17 mouse cellular contexts compared by ENCODE assay signal in genomic region chr8:107457725-107458124, GRCm38 (mm10). TPM values are rescaled to one million over a fixed set of nuclear protein-coding genes. Genes with fewer than 3 reads are reported as not detected.
DNase-seq lines count a peak whose midpoint lies in the region; ATAC-seq and TF ChIP-seq lines count a peak whose summit lies in the region.
"Had no signal": no experiment of that assay in that cellular context is flagged by ENCODE, and none has a peak within 500 bp of the region (broad histone marks: within the 10 kb centered on the region; RNA-seq: fewer than 3 reads in every experiment).

No protein-coding gene starts in this region.

- no peak for TF ChIP-seq POLR2A in limb, embryonic 14.5 days (IDR thresholded peaks at IDR 0.05; ENCODE audit: borderline replicate concordance, extremely low read depth, insufficient read depth, insufficient read length)

- peak; percentile 65 for DNase-seq in adrenal gland, adult 2 months
- DNase-seq in adrenal gland, postnatal 25 days = no peak
- no peak for DNase-seq in lung, postnatal 0 days (ENCODE audit: low spot score)
- no peak for DNase-seq in lung, adult 18-20 months
- peak; percentile 34 to 39 for DNase-seq in adrenal gland, postnatal 36 days
- DNase-seq in limb, embryonic 14.5 days (ENCODE audit: low spot score) = no peak
- DNase-seq in natural killer cell, adult 2 months (ENCODE audit: low spot score in 2 of 2) = no peak
- DNase-seq in urinary bladder, postnatal 4 days (ENCODE audit: low spot score in 2 of 2) = no peak
- DNase-seq: cerebellum, postnatal 25 days; kidney, adult 8-10 months; layer of hippocampus, postnatal 36 days; lung, embryonic 14.5 days; right cerebral cortex, postnatal 4 days; thymus, postnatal 14 days had no signal

- no peak for TF ChIP-seq EP300 in lung, postnatal 0 days (IDR thresholded peaks at IDR 0.05)

- H3K36me3 ChIP-seq in lung, postnatal 0 days (ENCODE audit: insufficient read depth, low read length) = peaks cover 11% of the 10 kb centered on the region; the same call in 1 of the 2 replicates
- peaks cover 37% of the 10 kb centered on the region for H3K36me3 ChIP-seq in limb, embryonic 14.5 days (ENCODE audit: control insufficient read depth, insufficient read depth, low read length)

- H3K4me1 ChIP-seq in lung, postnatal 0 days (ENCODE audit: insufficient read depth, low read depth, low read length) = no peaks in the 10 kb centered on the region
- H3K4me1 ChIP-seq in limb, embryonic 14.5 days (ENCODE audit: control insufficient read depth, insufficient read depth, low read length) = peaks cover 4% of the 10 kb centered on the region; the same call in 1 of the 2 replicates
- H3K4me1 ChIP-seq: heart, embryonic 15.5 days; midbrain, embryonic 15.5 days; neural tube, embryonic 12.5 days had no signal

- no peak overlapping the region for H3K9ac ChIP-seq in lung, postnatal 0 days (replicated peaks; ENCODE audit: low read depth)
- no peak overlapping the region for H3K9ac ChIP-seq in limb, embryonic 14.5 days (ENCODE audit: low read depth, low read length, severe bottlenecking)
- H3K9ac ChIP-seq: heart, embryonic 15.5 days; lung, embryonic 14.5 days; midbrain, embryonic 15.5 days; neural tube, embryonic 12.5 days had no signal

- ATAC-seq in lung, postnatal 0 days = 0 out of 2 replicates have a peak, but pooled peaks have one; percentile 12
- ATAC-seq in limb, embryonic 14.5 days (ENCODE audit: low FRiP score, low read depth) = no peak
- ATAC-seq: midbrain, embryonic 15.5 days had no signal

- H3K4me2 ChIP-seq in lung, postnatal 0 days (replicated peaks; ENCODE audit: low read depth, low read length) = no peak overlapping the region
- H3K4me2 ChIP-seq in limb, embryonic 14.5 days (replicated peaks; ENCODE audit: low read depth, low read length, severe bottlenecking) = no peak overlapping the region
- H3K4me2 ChIP-seq: heart, embryonic 15.5 days; lung, embryonic 14.5 days; midbrain, embryonic 15.5 days; neural tube, embryonic 12.5 days had no signal

- no peaks in the 10 kb centered on the region for H3K27me3 ChIP-seq in lung, postnatal 0 days (replicated peaks; ENCODE audit: insufficient read depth, low read length)
- no peaks in the 10 kb centered on the region for H3K27me3 ChIP-seq in limb, embryonic 14.5 days (ENCODE audit: control insufficient read depth, insufficient read depth, low read length)
- H3K27me3 ChIP-seq: heart, embryonic 15.5 days; midbrain, embryonic 15.5 days; neural tube, embryonic 12.5 days had no signal

- H3K4me3 ChIP-seq in lung, postnatal 0 days (ENCODE audit: low read depth, low read length) = no peak overlapping the region
- no peak overlapping the region for H3K4me3 ChIP-seq in limb, embryonic 14.5 days (replicated peaks; ENCODE audit: low read length)
- H3K4me3 ChIP-seq: heart, embryonic 15.5 days; midbrain, embryonic 15.5 days; neural tube, embryonic 12.5 days had no signal

- H3K27ac ChIP-seq in lung, postnatal 0 days (ENCODE audit: low read length) = no peak overlapping the region
- peak overlapping the region; percentile 72 for H3K27ac ChIP-seq in limb, embryonic 14.5 days (replicated peaks; ENCODE audit: low read depth, low read length)
- H3K27ac ChIP-seq: heart, embryonic 15.5 days; midbrain, embryonic 15.5 days; neural tube, embryonic 12.5 days had no signal

- TF ChIP-seq CTCF in lung, postnatal 0 days (IDR thresholded peaks at IDR 0.05) = no peak

- H3K9me3 ChIP-seq in lung, postnatal 0 days (ENCODE audit: low read length) = no peaks in the 10 kb centered on the region
- no peaks in the 10 kb centered on the region for H3K9me3 ChIP-seq in limb, embryonic 14.5 days (ENCODE audit: control insufficient read depth, low read length)
- H3K9me3 ChIP-seq: heart, embryonic 15.5 days; midbrain, embryonic 15.5 days; neural tube, embryonic 12.5 days had no signal

- 66% methylated on average over 4 of the region's 4 CpGs for WGBS in lung, postnatal 0 days
- WGBS in limb, embryonic 14.5 days = 85% methylated on average over 4 of the region's 4 CpGs

RNA-seq across cellular contexts. Expression of gene Wwp2, which starts 21.6 kb away (rescaled TPM):
- total RNA-seq in adrenal gland, adult 2 months (2021) = 10 to 100 TPM; 30.8 to 34.5 TPM
- 20.3 and 22.2 TPM in 2 replicates for polyA plus RNA-seq in adrenal gland, adult 2 months (2012; rRNA removed)
- 23.9 and 44.1 TPM in 2 replicates for total RNA-seq in adrenal gland, postnatal 25 days (2021)
- polyA plus RNA-seq in lung, postnatal 0 days (2015; fragmentation: Nextera tagmentation; extraction: Ambion mirVana) = 27.3 and 28.1 TPM in 2 replicates
- 10 to 100 TPM; 32.3 to 43.3 TPM for total RNA-seq in adrenal gland, postnatal 36 days (2021)
- 315 and 409 TPM in 2 replicates for polyA plus RNA-seq in limb, embryonic 14.5 days (2012; rRNA removed)
- polyA plus RNA-seq in limb, embryonic 14.5 days (2014; fragmentation: Nextera tagmentation; extraction: Ambion mirVana) = 153 and 200 TPM in 2 replicates

RNA-seq across cellular contexts. Expression of gene Nob1, which starts 32.9 kb away (rescaled TPM):
- 10 to 100 TPM; 26.0 to 38.4 TPM for total RNA-seq in adrenal gland, adult 2 months (2021)
- 19.7 and 20.3 TPM in 2 replicates for polyA plus RNA-seq in adrenal gland, adult 2 months (2012; rRNA removed)
- 29.6 and 40.6 TPM in 2 replicates for total RNA-seq in adrenal gland, postnatal 25 days (2021)
- polyA plus RNA-seq in lung, postnatal 0 days (2015; fragmentation: Nextera tagmentation; extraction: Ambion mirVana) = 26.4 and 27.5 TPM in 2 replicates
- total RNA-seq in adrenal gland, postnatal 36 days (2021) = 10 to 100 TPM; 28.5 to 35.5 TPM
- 92.5 and 99.8 TPM in 2 replicates for polyA plus RNA-seq in limb, embryonic 14.5 days (2012; rRNA removed)
- polyA plus RNA-seq in limb, embryonic 14.5 days (2014; fragmentation: Nextera tagmentation; extraction: Ambion mirVana) = 51.8 and 57.2 TPM in 2 replicates

RNA-seq across cellular contexts. Expression of gene Nqo1, which starts 54.7 kb away (rescaled TPM):
- total RNA-seq in adrenal gland, adult 2 months (2021) = 1 to 10 TPM; 5.4 to 5.6 TPM
- 1.5 and 1.6 TPM in 2 replicates for polyA plus RNA-seq in adrenal gland, adult 2 months (2012; rRNA removed)
- 4.6 and 6.2 TPM in 2 replicates for total RNA-seq in adrenal gland, postnatal 25 days (2021)
- 8.1 and 8.2 TPM in 2 replicates for polyA plus RNA-seq in lung, postnatal 0 days (2015; fragmentation: Nextera tagmentation; extraction: Ambion mirVana)
- total RNA-seq in adrenal gland, postnatal 36 days (2021) = 1 to 10 TPM; 4.5 to 6.1 TPM
- 9.6 and 11.0 TPM in 2 replicates for polyA plus RNA-seq in limb, embryonic 14.5 days (2012; rRNA removed)
- 15.0 and 17.0 TPM in 2 replicates for polyA plus RNA-seq in limb, embryonic 14.5 days (2014; fragmentation: Nextera tagmentation; extraction: Ambion mirVana)

Comparison
In these comparisons a context has a peak if more than half of its experiments do, and no peak if none do; other contexts are left out.
1. DNase-seq: peak in adrenal gland, adult 2 months (single experiment) and adrenal gland, postnatal 36 days (2 of 2); none in adrenal gland, postnatal 25 days (single experiment), lung, postnatal 0 days (single experiment), lung, adult 18-20 months (0 of 2), limb, embryonic 14.5 days (single experiment), natural killer cell, adult 2 months (0 of 2) and urinary bladder, postnatal 4 days (0 of 2).